Mouse (Mus musculus) cerebellum, adult (tissue): ENCODE results near the gene Gm4985.
"Not testable (repeated sequence)": the region's sequence is repeated elsewhere in the genome, so short reads cannot be mapped to it uniquely, and the experiment has no call there.

ENCODE experiments used
- ATAC-seq: cut with Nextera tagmentation; 2 replicates; pipeline ENCODE4 v1.9.2; 2017; ENCODE audit warnings: mild to moderate bottlenecking, moderate library complexity, mixed read lengths; ENCODE audit not compliant: insufficient number of reproducible peaks, low FRiP score, low TSS enrichment

Gm4985 gene

DNA sequence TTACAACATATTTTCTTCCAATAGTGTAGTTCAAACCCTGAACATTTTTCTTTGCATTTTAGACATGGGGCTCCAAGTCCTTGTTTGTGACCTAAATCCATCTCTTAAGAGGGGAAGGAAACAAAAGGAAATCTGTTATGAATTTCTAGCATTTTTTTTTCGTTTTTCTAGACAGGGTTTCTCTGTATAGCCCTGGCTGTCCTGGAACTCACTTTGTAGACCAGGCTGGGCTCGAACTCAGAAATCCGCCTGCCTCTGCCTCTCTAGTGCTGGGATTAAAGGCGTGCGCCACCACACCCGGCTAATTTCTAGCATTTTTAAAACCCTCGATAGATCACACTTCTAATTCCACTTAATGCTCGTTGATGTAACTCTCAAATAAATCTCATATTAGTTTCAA is at the start of gene Gm4985:
Gm4985 (minus strand) TSS at position 101 of the 400 bp plus-strand sequence.
- ATAC-seq: not testable (repeated sequence)

DNA sequence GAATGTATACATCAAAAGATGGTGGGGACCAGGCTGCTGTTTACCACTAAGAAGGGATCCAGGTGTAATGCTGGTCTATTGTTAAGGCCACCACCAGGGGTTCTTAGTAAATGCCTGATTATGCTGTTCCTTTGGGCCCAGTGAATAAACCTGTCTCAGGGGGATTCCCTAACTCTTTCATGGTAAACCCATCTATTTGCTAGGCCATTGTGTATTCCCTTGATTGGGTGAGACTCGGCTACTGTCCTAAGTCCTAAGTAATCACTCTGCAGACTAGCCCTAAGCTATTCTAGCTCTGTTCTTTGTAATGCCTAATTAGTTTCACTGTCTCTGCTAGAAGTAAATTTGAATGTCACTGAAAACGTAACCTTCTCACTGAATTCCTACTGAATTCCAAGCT is 4.6 kb downstream of the Gm4985 start:
- no peak for ATAC-seq
